Mouse (Mus musculus) kidney, adult 2 months (tissue): ENCODE data around the gene Mrpl35. TPM values are rescaled to one million over a fixed set of nuclear protein-coding genes. Genes with fewer than 3 reads are reported as not detected.

Source experiments
- DNase-seq: peaks from one replicate; pipeline ENCODE4 v3.0.0; 2021
- H3K27ac ChIP-seq: fragments of 200-500 bp; 2 replicates; pipeline ENCODE4 v1.5.1; 2012; ENCODE audit warnings: low read depth, low read length, control low read depth, inconsistent platforms; ENCODE audit not compliant: insufficient read depth
- H3K27me3 ChIP-seq: fragments of 200-500 bp; replicated peaks from 2 replicates; pipeline ENCODE4 v1.6.1; 2012; ENCODE audit warnings: mild to moderate bottlenecking, moderate library complexity, low read length, inconsistent platforms; ENCODE audit not compliant: control insufficient read depth, insufficient read depth
- H3K36me3 ChIP-seq: fragments of 200-500 bp; 2 replicates; pipeline ENCODE4 v1.6.1; 2012; ENCODE audit warnings: mild to moderate bottlenecking, moderate library complexity, low read length, inconsistent platforms; ENCODE audit not compliant: control insufficient read depth, insufficient read depth
- H3K4me1 ChIP-seq: fragments of 200-500 bp; 2 replicates; pipeline ENCODE4 v1.6.1; 2011; ENCODE audit warnings: low read length; ENCODE audit not compliant: control insufficient read depth, insufficient read depth
- H3K4me3 ChIP-seq: fragments of 200-500 bp; 2 replicates; pipeline ENCODE4 v1.5.1; 2011; ENCODE audit warnings: mild to moderate bottlenecking, low read depth, low read length, control low read depth; ENCODE audit not compliant: insufficient read depth
- CTCF ChIP-seq: fragments of 200-500 bp; conservative IDR thresholded peaks from 2 replicates; pipeline ENCODE4 v1.5.1; 2011; ENCODE audit warnings: low read depth, mild to moderate bottlenecking, control low read depth, low read length, moderate library complexity, mixed read lengths; ENCODE audit not compliant: insufficient read depth, insufficient read length
- POLR2A ChIP-seq: fragments of 200-500 bp; IDR thresholded peaks from one replicate; pipeline ENCODE4 v1.6.1; 2011; ENCODE audit warnings: low read depth, low read length, control low read depth
- WGBS: fragments of 180-500 bp; shearing (Covaris S2); methylation state at CpG from one replicate; pipeline ENCODE4 v1.1.7; 2018; 5-methylcytosine and 5-hydroxymethylcytosine counted together
- polyA plus RNA-seq: library from polyadenylated mRNA; depleted of rRNA; stranded (reverse); fragments of >200 nt; gene quantifications from 2 replicates; pipeline ENCODE4 v1.2.3, GENCODE M21; 2012; rRNA removed

Mrpl35 gene
- polyA plus RNA-seq, 1 experiment, result 14.3 TPM

GRCm38 (mm10) chr6:71778016-71778415, 48.8 kb downstream of the Mrpl35 start:
- TF ChIP-seq POLR2A (no peak), CTCF (no peak)
- no peak overlapping the region for H3K4me3 ChIP-seq
- DNase-seq, result no peak
- no peaks in the 10 kb centered on the region for H3K27me3 ChIP-seq
- no peaks in the 10 kb centered on the region for H3K4me1 ChIP-seq
- 72% methylated on average over 5 of the region's 5 CpGs for WGBS
- no peak overlapping the region for H3K27ac ChIP-seq
- H3K36me3 ChIP-seq, result no peaks in the 10 kb centered on the region

GRCm38 (mm10) chr6:71772636-71773208, 54.0 kb downstream of the Mrpl35 start:
- no peak for TF ChIP-seq CTCF
- TF ChIP-seq POLR2A, result no peak

GRCm38 (mm10) chr6:71772156-71772555, 54.6 kb downstream of the Mrpl35 start:
- Histone ChIP-seq H3K36me3 (no peaks in the 10 kb centered on the region), H3K27ac (no peak overlapping the region), H3K4me3 (no peak overlapping the region), H3K4me1 (no peaks in the 10 kb centered on the region), H3K27me3 (no peaks in the 10 kb centered on the region)
- 83% methylated on average over 6 of the region's 6 CpGs for WGBS
- TF ChIP-seq CTCF (no peak), POLR2A (no peak)
- no peak for DNase-seq

More at GRCm38 (mm10) chr6:71772636-71773208, 54.0 kb downstream of the Mrpl35 start:
- no peak for DNase-seq
- 77% methylated on average over 7 of the region's 7 CpGs for WGBS
- H3K4me3 ChIP-seq, result no peak overlapping the region
- H3K4me1 ChIP-seq, result no peaks in the 10 kb centered on the region
- no peaks in the 10 kb centered on the region for H3K36me3 ChIP-seq
- H3K27me3 ChIP-seq, result no peaks in the 10 kb centered on the region
- H3K27ac ChIP-seq, result no peak overlapping the region

GRCm38 (mm10) chr6:71771282-71771681, 55.5 kb downstream of the Mrpl35 start:
- WGBS, result 93% methylated on average over 4 of the region's 4 CpGs
- no peak overlapping the region for H3K4me3 ChIP-seq
- H3K27me3 ChIP-seq, result no peaks in the 10 kb centered on the region
- H3K4me1 ChIP-seq, result no peaks in the 10 kb centered on the region
- H3K36me3 ChIP-seq, result no peaks in the 10 kb centered on the region
- TF ChIP-seq POLR2A, result no peak
- TF ChIP-seq CTCF, result no peak
- DNase-seq, result no peak
- H3K27ac ChIP-seq, result no peak overlapping the region

GRCm38 (mm10) chr6:71770856-71771255, 55.9 kb downstream of the Mrpl35 start:
- WGBS, result 96% methylated on average over 4 of the region's 4 CpGs
- H3K4me3 ChIP-seq, result no peak overlapping the region
- H3K4me1 ChIP-seq, result no peaks in the 10 kb centered on the region
- no peaks in the 10 kb centered on the region for H3K36me3 ChIP-seq
- DNase-seq, result no peak
- H3K27ac ChIP-seq, result no peak overlapping the region
- no peaks in the 10 kb centered on the region for H3K27me3 ChIP-seq
- TF ChIP-seq POLR2A (no peak), CTCF (no peak)

GRCm38 (mm10) chr6:71769901-71770690, 56.7 kb downstream of the Mrpl35 start:
- 72% methylated on average over 12 of the region's 12 CpGs for WGBS
- H3K27ac ChIP-seq, result no peak overlapping the region
- DNase-seq, result no peak
- H3K27me3 ChIP-seq, result no peaks in the 10 kb centered on the region
- no peak for TF ChIP-seq POLR2A
- no peak for TF ChIP-seq CTCF
- H3K4me1 ChIP-seq, result no peaks in the 10 kb centered on the region
- H3K36me3 ChIP-seq, result no peaks in the 10 kb centered on the region
- no peak overlapping the region for H3K4me3 ChIP-seq

GRCm38 (mm10) chr6:71767761-71768160, 59.0 kb downstream of the Mrpl35 start:
- Histone ChIP-seq H3K4me1 (no peaks in the 10 kb centered on the region), H3K27ac (no peak overlapping the region), H3K36me3 (no peaks in the 10 kb centered on the region), H3K27me3 (no peaks in the 10 kb centered on the region), H3K4me3 (no peak overlapping the region)
- TF ChIP-seq CTCF (no peak), POLR2A (no peak)
- DNase-seq, result no peak
- 68% methylated on average over 4 of the region's 4 CpGs for WGBS

Other genes with a start within 250 kb of the Mrpl35 start
- gene Kdm3a, start 194.0 kb downstream of the Mrpl35 start, polyA plus RNA-seq, result 9.5 and 10.9 TPM in 2 replicates
- 0.61 and 1.5 TPM in 2 replicates for gene Reep1, start 119.4 kb downstream of the Mrpl35 start, polyA plus RNA-seq
- gene Immt, start 4.4 kb upstream of the Mrpl35 start, polyA plus RNA-seq, result 126 and 145 TPM in 2 replicates
- gene Ptcd3, start 81.8 kb upstream of the Mrpl35 start, polyA plus RNA-seq, result 13.4 and 19.4 TPM in 2 replicates
- gene Polr1a, start 82.1 kb upstream of the Mrpl35 start, polyA plus RNA-seq, result 9.8 and 11.6 TPM in 2 replicates